Mouse (Mus musculus): ENCODE measurements around the gene Acbd6. TPM values are rescaled to one million over a fixed set of nuclear protein-coding genes. Genes with fewer than 3 reads are reported as not detected.

Acbd6 gene
- polyA plus RNA-seq, 1 experiment from 2014 or later: 61.3 TPM

DNA sequence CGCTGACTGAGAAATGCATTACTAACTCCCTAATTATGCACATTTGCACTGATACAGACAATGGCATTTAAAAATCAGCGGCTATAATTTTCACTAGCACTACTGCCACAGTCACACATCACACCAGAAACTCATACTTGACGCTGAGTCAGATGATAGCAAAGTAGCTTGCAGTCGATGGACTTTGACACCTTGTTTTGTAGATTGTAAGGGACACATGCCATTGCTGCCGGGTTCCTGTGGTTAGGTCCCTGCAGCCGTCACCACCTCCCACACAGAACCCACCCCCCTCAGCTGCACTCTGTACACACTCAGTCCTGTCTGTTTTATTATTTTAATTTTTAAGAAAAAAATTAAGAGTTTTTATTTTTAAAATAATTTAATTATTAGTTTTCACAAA, 63.2 kb downstream of the Acbd6 start:
- H3K9me3 ChIP-seq (ENCODE audit: control insufficient read depth, low read length): 0 out of 2 replicates have a peak, but pooled peaks cover 3% of the 10 kb centered on the region
- no peak overlapping the region for H3K4me2 ChIP-seq (ENCODE audit: low read length)
- 37% methylated on average over 6 of the region's 6 CpGs for WGBS
- H3K36me3 ChIP-seq (ENCODE audit: control insufficient read depth, insufficient read depth, low read length): peaks cover 10% of the 10 kb centered on the region
- H3K9ac ChIP-seq (ENCODE audit: low read length): no peak overlapping the region
- H3K27ac ChIP-seq (replicated peaks in 1 of 2; ENCODE audit: control insufficient read depth in 1 of 2, insufficient read depth in 1 of 2, low read depth in 2 of 2, low read length in 2 of 2): no peak overlapping the region
- no peaks in the 10 kb centered on the region; a peak in 1 of 4 replicates for H3K4me1 ChIP-seq (ENCODE audit: control insufficient read depth in 2 of 2, insufficient read depth in 2 of 2, low read length in 2 of 2)
- no peaks in the 10 kb centered on the region for H3K27me3 ChIP-seq (ENCODE audit: control insufficient read depth, insufficient read depth, low read length)
- no peak for ATAC-seq (ENCODE audit: insufficient number of reproducible peaks, insufficient read depth, low FRiP score, low read depth)
- no peak overlapping the region for H3K4me3 ChIP-seq (ENCODE audit: control insufficient read depth in 1 of 2, insufficient read depth in 1 of 2, low read depth in 1 of 2, low read length in 2 of 2)

DNA sequence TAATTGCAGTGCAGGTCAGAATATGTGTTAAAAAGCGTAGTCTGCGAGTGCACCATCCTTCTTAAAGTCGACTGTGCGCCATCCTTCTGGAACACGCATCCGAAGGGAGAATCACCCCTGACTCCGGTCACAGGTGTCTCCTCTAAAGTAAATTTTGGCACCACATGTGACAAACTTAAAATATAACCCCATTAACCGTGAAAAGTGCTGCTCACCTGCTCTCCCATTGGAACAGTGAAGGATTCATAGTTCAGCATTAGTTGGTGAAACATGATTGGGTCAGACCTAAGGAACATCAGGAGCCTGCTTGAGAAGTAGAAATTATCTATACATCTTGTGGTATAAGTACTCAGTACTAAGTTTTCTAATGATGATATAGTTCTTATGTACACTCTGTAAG, 65.3 kb downstream of the Acbd6 start:
- H3K4me3 ChIP-seq (ENCODE audit: control insufficient read depth in 1 of 2, insufficient read depth in 1 of 2, low read depth in 1 of 2, low read length in 2 of 2): no peak overlapping the region
- H3K27me3 ChIP-seq (ENCODE audit: control insufficient read depth, insufficient read depth, low read length): no peaks in the 10 kb centered on the region
- ATAC-seq (ENCODE audit: insufficient number of reproducible peaks, insufficient read depth, low FRiP score, low read depth): no peak
- 0 out of 2 replicates have a peak, but pooled peaks cover 3% of the 10 kb centered on the region for H3K9me3 ChIP-seq (ENCODE audit: control insufficient read depth, low read length)
- H3K27ac ChIP-seq (replicated peaks in 1 of 2; ENCODE audit: control insufficient read depth in 1 of 2, insufficient read depth in 1 of 2, low read depth in 2 of 2, low read length in 2 of 2): no peak overlapping the region
- H3K36me3 ChIP-seq (ENCODE audit: control insufficient read depth, insufficient read depth, low read length): peaks cover 8% of the 10 kb centered on the region
- H3K4me2 ChIP-seq (ENCODE audit: low read length): no peak overlapping the region
- H3K4me1 ChIP-seq (ENCODE audit: control insufficient read depth in 2 of 2, insufficient read depth in 2 of 2, low read length in 2 of 2): peaks cover 2 to 8% of the 10 kb centered on the region in 2 experiments
- no peak overlapping the region for H3K9ac ChIP-seq (ENCODE audit: low read length)
- 95% methylated on average over 8 of the region's 8 CpGs for WGBS

DNA sequence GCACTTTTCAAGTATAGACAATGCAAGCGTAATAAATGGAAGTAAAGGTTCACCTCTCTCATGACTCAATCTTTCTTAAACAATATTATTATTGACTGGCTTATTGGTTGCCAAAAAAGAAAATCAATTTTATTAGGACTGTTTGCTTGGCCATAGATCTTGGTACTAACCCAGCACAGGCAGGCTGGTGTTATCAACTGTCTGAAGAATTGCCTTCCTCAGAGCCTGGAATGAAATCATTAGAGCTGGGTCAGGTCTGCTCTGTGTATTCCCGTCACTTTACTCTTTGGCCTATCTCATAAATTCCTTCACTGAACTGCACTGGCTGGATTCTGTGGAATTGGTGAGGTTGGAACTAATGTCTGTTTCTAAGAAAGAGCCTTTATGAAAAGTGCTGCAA, 69.8 kb downstream of the Acbd6 start:
- no peak for ATAC-seq (ENCODE audit: insufficient number of reproducible peaks, insufficient read depth, low FRiP score, low read depth)
- H3K27ac ChIP-seq (replicated peaks in 1 of 2; ENCODE audit: control insufficient read depth in 1 of 2, insufficient read depth in 1 of 2, low read depth in 2 of 2, low read length in 2 of 2): no peak overlapping the region
- H3K4me1 ChIP-seq (ENCODE audit: control insufficient read depth in 2 of 2, insufficient read depth in 2 of 2, low read length in 2 of 2): peaks cover 2 to 9% of the 10 kb centered on the region in 2 experiments; a peak in 3 of 4 replicates
- H3K4me2 ChIP-seq (ENCODE audit: low read length): no peak overlapping the region
- no peak overlapping the region for H3K9ac ChIP-seq (ENCODE audit: low read length)
- H3K27me3 ChIP-seq (ENCODE audit: control insufficient read depth, insufficient read depth, low read length): no peaks in the 10 kb centered on the region
- peaks cover 8% of the 10 kb centered on the region for H3K36me3 ChIP-seq (ENCODE audit: control insufficient read depth, insufficient read depth, low read length)
- 51% methylated on average over 2 of the region's 2 CpGs for WGBS
- H3K9me3 ChIP-seq (ENCODE audit: control insufficient read depth, low read length): 0 out of 2 replicates have a peak, but pooled peaks cover 7% of the 10 kb centered on the region
- no peak overlapping the region for H3K4me3 ChIP-seq (ENCODE audit: control insufficient read depth in 1 of 2, insufficient read depth in 1 of 2, low read depth in 1 of 2, low read length in 2 of 2)

DNA sequence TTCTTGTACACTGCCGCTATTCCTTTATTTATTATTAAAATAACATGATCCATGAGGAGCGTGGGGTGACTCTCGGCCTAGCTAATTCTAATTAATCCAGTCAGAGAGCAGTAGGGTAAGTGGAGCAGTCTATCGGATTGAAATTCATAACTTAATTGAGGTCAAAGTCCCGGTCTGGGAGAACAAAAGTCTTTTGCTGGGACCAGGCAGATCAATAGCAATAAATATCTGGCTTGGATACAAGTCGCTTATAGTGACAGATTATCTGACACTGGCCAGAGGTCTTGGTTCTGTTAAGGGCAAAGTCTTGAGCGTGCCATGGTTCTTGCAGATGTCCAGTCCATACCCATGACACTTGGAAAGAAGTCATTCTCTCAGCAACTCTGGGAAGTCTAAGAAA, 78.7 kb downstream of the Acbd6 start:
- H3K9me3 ChIP-seq (ENCODE audit: control insufficient read depth, low read length): 0 out of 2 replicates have a peak, but pooled peaks cover under 1% of the 10 kb centered on the region
- no peaks in the 10 kb centered on the region for H3K36me3 ChIP-seq (ENCODE audit: control insufficient read depth, insufficient read depth, low read length)
- 91% methylated on average over 7 of the region's 7 CpGs for WGBS
- no peak overlapping the region for H3K4me2 ChIP-seq (ENCODE audit: low read length)
- H3K27ac ChIP-seq (replicated peaks in 1 of 2; ENCODE audit: control insufficient read depth in 1 of 2, insufficient read depth in 1 of 2, low read depth in 2 of 2, low read length in 2 of 2): no peak overlapping the region
- no peak overlapping the region for H3K9ac ChIP-seq (ENCODE audit: low read length)
- ATAC-seq (ENCODE audit: insufficient number of reproducible peaks, insufficient read depth, low FRiP score, low read depth): no peak
- H3K27me3 ChIP-seq (ENCODE audit: control insufficient read depth, insufficient read depth, low read length): no peaks in the 10 kb centered on the region
- 0 out of 4 replicates have a peak, but pooled peaks cover 0 to 2% of the 10 kb centered on the region in 2 experiments for H3K4me1 ChIP-seq (ENCODE audit: control insufficient read depth in 2 of 2, insufficient read depth in 2 of 2, low read length in 2 of 2)
- H3K4me3 ChIP-seq (ENCODE audit: control insufficient read depth in 1 of 2, insufficient read depth in 1 of 2, low read depth in 1 of 2, low read length in 2 of 2): no peak overlapping the region

DNA sequence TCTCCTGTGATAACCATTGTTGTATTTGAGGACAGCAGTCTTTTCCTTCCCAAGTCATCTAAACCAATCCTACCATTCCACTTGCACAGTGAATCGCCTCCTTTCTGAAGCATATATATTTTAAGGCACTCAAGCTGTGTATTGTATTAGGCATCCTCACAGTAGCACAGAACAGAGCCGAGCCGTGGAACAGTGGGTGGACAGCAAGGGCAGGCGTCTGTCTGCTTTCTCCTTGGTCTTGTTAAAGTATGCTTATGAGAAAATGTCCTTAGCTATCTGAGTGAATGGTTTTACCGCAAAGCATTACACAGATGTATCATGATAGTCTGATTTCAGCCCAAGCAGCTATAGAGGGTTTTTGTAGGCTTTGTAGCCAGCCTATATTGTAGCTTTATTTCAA, 87.9 kb downstream of the Acbd6 start:
- Histone ChIP-seq H3K4me3 (ENCODE audit: control insufficient read depth in 1 of 2, insufficient read depth in 1 of 2, low read depth in 1 of 2, low read length in 2 of 2) (no peak overlapping the region), H3K4me2 (ENCODE audit: low read length) (no peak overlapping the region)
- no peak for ATAC-seq (ENCODE audit: insufficient number of reproducible peaks, insufficient read depth, low FRiP score, low read depth)

DNA sequence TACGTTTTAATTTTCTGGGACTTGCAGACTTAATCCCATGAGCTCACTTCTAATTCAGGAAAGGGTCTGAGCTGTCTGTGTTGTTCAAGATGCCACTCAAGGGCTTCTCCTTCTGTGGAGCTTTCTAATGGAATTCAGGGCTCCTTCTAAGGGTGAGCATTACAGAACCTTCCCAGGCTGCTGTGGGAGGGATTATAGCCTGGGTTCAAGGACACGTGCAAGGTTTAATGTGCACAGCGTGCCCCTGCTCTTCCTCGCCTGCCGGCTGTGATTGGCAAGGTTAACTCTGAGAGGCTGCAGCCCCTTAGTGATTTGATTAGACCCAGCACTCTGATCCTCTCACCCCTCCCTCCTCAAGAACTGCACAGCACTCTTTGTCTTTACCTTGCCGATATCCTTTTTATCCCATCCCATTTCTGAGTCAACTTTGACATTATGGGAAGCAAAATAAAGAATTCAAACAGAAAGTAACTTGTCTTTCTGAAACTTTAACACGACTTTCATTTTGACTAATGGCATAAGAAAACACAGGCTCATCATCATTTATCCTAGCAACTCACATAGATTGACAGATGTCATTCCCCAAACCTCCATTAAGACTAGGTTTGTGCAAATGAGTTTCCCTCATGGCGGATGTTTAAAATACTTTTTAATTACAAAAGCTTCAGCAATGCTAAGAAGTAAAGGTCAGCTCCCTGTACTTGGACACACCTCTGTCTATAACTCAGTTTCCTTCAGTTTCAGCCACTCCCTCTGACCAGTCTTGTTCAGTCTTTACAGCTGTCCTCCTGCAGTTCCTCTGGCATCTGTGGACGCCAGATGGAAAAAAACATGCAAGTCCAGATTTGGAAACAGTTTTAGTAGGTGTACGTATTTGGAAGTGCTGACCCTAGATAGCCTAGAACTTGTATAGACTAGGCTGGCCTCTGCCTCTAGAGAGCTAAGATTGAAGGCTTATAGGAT, 88.7 kb downstream of the Acbd6 start:
- no peaks in the 10 kb centered on the region for H3K27me3 ChIP-seq (ENCODE audit: control insufficient read depth, insufficient read depth, low read length)
- H3K9ac ChIP-seq (ENCODE audit: low read length): no peak overlapping the region
- H3K36me3 ChIP-seq (ENCODE audit: control insufficient read depth, insufficient read depth, low read length): no peaks in the 10 kb centered on the region
- no peaks in the 10 kb centered on the region for H3K9me3 ChIP-seq (ENCODE audit: control insufficient read depth, low read length)
- no peak overlapping the region for H3K27ac ChIP-seq (replicated peaks in 1 of 2; ENCODE audit: control insufficient read depth in 1 of 2, insufficient read depth in 1 of 2, low read depth in 2 of 2, low read length in 2 of 2)
- H3K4me3 ChIP-seq (ENCODE audit: control insufficient read depth in 1 of 2, insufficient read depth in 1 of 2, low read depth in 1 of 2, low read length in 2 of 2): no peak overlapping the region
- ATAC-seq (ENCODE audit: insufficient number of reproducible peaks, insufficient read depth, low FRiP score, low read depth): no peak
- 33% methylated on average over 10 of the region's 10 CpGs for WGBS
- peak overlapping the region; percentile 7; the same call in 1 of the 2 replicates for H3K4me2 ChIP-seq (ENCODE audit: low read length)
- H3K4me1 ChIP-seq (ENCODE audit: control insufficient read depth in 2 of 2, insufficient read depth in 2 of 2, low read length in 2 of 2): peaks cover 7 to 10% of the 10 kb centered on the region in 2 experiments

More for the DNA sequence above, 87.9 kb downstream of the Acbd6 start:
- Histone ChIP-seq H3K9me3 (ENCODE audit: control insufficient read depth, low read length) (no peaks in the 10 kb centered on the region), H3K27ac (replicated peaks in 1 of 2; ENCODE audit: control insufficient read depth in 1 of 2, insufficient read depth in 1 of 2, low read depth in 2 of 2, low read length in 2 of 2) (no peak overlapping the region), H3K36me3 (ENCODE audit: control insufficient read depth, insufficient read depth, low read length) (no peaks in the 10 kb centered on the region), H3K4me1 (ENCODE audit: control insufficient read depth in 2 of 2, insufficient read depth in 2 of 2, low read length in 2 of 2) (peaks cover 7 to 10% of the 10 kb centered on the region in 2 experiments), H3K27me3 (ENCODE audit: control insufficient read depth, insufficient read depth, low read length) (no peaks in the 10 kb centered on the region), H3K9ac (ENCODE audit: low read length) (no peak overlapping the region)
- 63% methylated on average over 5 of the region's 5 CpGs for WGBS

DNA sequence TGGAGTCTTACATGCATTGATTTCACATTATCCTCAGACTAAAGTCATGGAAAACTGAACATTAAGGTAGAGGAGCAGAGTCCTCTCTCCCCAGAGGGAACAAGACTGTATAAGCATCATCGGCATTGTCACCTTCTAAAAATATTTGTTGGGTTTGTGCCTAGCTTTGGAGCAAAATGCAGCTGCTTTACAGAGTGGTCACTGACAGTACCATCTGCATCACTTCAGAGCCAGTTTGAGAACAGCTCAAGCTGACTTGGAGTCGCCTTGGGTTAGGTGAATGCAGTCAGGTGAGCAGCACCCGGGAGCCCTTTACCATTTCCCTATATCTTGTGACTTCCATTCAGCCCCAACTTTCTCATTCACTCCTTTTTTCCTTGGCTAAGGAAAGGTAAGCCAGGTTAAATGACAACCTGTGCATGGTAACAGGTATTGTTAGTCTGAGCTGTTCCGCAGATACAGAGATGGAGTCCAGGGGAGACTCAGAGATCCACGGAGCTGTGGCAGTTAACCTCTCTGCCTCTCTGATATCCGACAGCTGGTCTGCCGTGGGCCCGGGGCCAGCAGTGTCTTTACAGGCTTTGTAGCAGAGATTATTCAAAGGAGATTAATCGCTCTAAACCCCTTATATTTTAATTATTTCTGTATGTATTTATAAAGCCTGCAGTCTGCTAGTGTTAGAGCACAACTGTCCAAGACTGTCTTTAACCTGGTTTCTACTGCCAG, 92.4 kb downstream of the Acbd6 start:
- no peak for ATAC-seq (ENCODE audit: insufficient number of reproducible peaks, insufficient read depth, low FRiP score, low read depth)
- no peak overlapping the region for H3K4me2 ChIP-seq (ENCODE audit: low read length)
- no peak overlapping the region for H3K4me3 ChIP-seq (ENCODE audit: control insufficient read depth in 1 of 2, insufficient read depth in 1 of 2, low read depth in 1 of 2, low read length in 2 of 2)
- no peaks in the 10 kb centered on the region for H3K9me3 ChIP-seq (ENCODE audit: control insufficient read depth, low read length)
- H3K4me1 ChIP-seq (ENCODE audit: control insufficient read depth in 2 of 2, insufficient read depth in 2 of 2, low read length in 2 of 2): peaks cover 7 to 10% of the 10 kb centered on the region in 2 experiments
- H3K27me3 ChIP-seq (ENCODE audit: control insufficient read depth, insufficient read depth, low read length): no peaks in the 10 kb centered on the region
- H3K36me3 ChIP-seq (ENCODE audit: control insufficient read depth, insufficient read depth, low read length): no peaks in the 10 kb centered on the region
- H3K9ac ChIP-seq (ENCODE audit: low read length): no peak overlapping the region
- 65% methylated on average over 9 of the region's 9 CpGs for WGBS
- H3K27ac ChIP-seq (replicated peaks in 1 of 2; ENCODE audit: control insufficient read depth in 1 of 2, insufficient read depth in 1 of 2, low read depth in 2 of 2, low read length in 2 of 2): no peak overlapping the region

All from heart, embryonic 14.5 days (tissue).